Mouse (Mus musculus): Measurements from ENCODE around the gene Pgbd1. TPM values are rescaled to one million over a fixed set of nuclear protein-coding genes. Genes with fewer than 3 reads are reported as not detected.
"Not testable (repeated sequence)": the region's sequence is repeated elsewhere in the genome, so short reads cannot be mapped to it uniquely, and the experiment has no call there.

Gene Pgbd1
- 2.4 and 2.5 TPM in 2 replicates for polyA plus RNA-seq (2015; fragmentation: Nextera tagmentation; extraction: Ambion mirVana)

- ATAC-seq (ENCODE audit: insufficient number of reproducible peaks, low FRiP score, low TSS enrichment, low read depth), result no peak
- peaks cover 7% of the 10 kb centered on the region for H3K4me1 ChIP-seq
These were observed at the start of gene Pgbd1 for GRCm38 (mm10) chr13:21440503-21441206. TSS of gene Pgbd1 (minus strand) at chr13:21441058.

GRCm38 (mm10) chr13:21486881-21487280 is 46.0 kb upstream of the Pgbd1 start:
- no peak overlapping the region for H3K27ac ChIP-seq

More at GRCm38 (mm10) chr13:21440503-21441206, at the start of gene Pgbd1:
- Histone ChIP-seq H3K9me3 (no peaks in the 10 kb centered on the region), H3K36me3 (peaks cover 27% of the 10 kb centered on the region), H3K27me3 (no peaks in the 10 kb centered on the region), H3K9ac (peak within 1 kb of the TSS; percentile 45), H3K4me2 (peak within 1 kb of the TSS; percentile 77), H3K4me3 (peak within 1 kb of the TSS; percentile 54), H3K27ac (peak within 1 kb of the TSS; percentile 80)
- WGBS, result under 1% methylated on average over 32 of the region's 32 CpGs

GRCm38 (mm10) chr13:21478759-21479670 is 38.2 kb upstream of the Pgbd1 start, which contains the start of the genes Zkscan4 and Gm10065:
TSS of gene Zkscan4 (plus strand) at chr13:21478907.
TSS of gene Gm10065 (minus strand) at chr13:21479441.
- not testable (repeated sequence) for H3K36me3 ChIP-seq, H3K27me3 ChIP-seq, H3K9me3 ChIP-seq, H3K4me1 ChIP-seq
- Histone ChIP-seq H3K27ac (peak within 1 kb of the TSS; percentile 80), H3K4me2 (peak within 1 kb of the TSS; percentile 69), H3K4me3 (peak within 1 kb of the TSS; percentile 53), H3K9ac (peak within 1 kb of the TSS; percentile 50)
- peak; percentile 68 for ATAC-seq (ENCODE audit: insufficient number of reproducible peaks, low FRiP score, low TSS enrichment, low read depth)
- 2% methylated on average over 30 of the region's 31 CpGs for WGBS

More at GRCm38 (mm10) chr13:21486881-21487280, 46.0 kb upstream of the Pgbd1 start:
- Histone ChIP-seq H3K27me3 (no peaks in the 10 kb centered on the region), H3K4me2 (no peak overlapping the region), H3K36me3 (peaks cover 15% of the 10 kb centered on the region; the same call in 1 of the 2 replicates), H3K9me3 (no peaks in the 10 kb centered on the region), H3K4me1 (no peaks in the 10 kb centered on the region), H3K4me3 (no peak overlapping the region), H3K9ac (no peak overlapping the region)
- 84% methylated on average over 1 of the region's 1 CpGs for WGBS
- ATAC-seq (ENCODE audit: insufficient number of reproducible peaks, low FRiP score, low TSS enrichment, low read depth), result no peak

DNA sequence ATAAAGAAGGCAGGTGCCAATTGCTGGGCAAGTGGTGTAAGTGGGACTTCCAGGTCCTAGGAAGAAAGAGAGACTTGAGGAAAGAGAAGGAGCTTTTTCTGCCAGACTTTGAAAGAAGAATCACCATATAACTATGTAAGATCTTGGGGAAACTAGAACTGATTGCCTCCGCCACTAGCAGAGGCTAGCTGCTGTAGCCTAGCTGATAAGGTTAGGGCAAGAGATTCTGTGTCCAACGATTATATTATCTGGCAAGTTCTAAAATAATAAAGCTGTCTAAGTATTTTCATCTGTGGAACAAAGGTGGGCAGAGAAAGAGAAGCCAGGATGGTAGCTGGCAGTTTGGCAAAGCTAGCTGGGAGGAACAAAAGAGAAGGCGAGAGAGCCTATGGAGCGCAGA is 31.6 kb upstream of the Pgbd1 start:
- peaks cover 4% of the 10 kb centered on the region for H3K4me1 ChIP-seq
- H3K9me3 ChIP-seq, result no peaks in the 10 kb centered on the region
- no peak overlapping the region for H3K4me3 ChIP-seq
- H3K36me3 ChIP-seq, result no peaks in the 10 kb centered on the region
- WGBS, result 39% methylated on average over 4 of the region's 4 CpGs
- no peak for ATAC-seq (ENCODE audit: insufficient number of reproducible peaks, low FRiP score, low TSS enrichment, low read depth)
- H3K4me2 ChIP-seq, result no peak overlapping the region
- H3K27me3 ChIP-seq, result no peaks in the 10 kb centered on the region
- no peak overlapping the region for H3K27ac ChIP-seq
- H3K9ac ChIP-seq, result no peak overlapping the region

DNA sequence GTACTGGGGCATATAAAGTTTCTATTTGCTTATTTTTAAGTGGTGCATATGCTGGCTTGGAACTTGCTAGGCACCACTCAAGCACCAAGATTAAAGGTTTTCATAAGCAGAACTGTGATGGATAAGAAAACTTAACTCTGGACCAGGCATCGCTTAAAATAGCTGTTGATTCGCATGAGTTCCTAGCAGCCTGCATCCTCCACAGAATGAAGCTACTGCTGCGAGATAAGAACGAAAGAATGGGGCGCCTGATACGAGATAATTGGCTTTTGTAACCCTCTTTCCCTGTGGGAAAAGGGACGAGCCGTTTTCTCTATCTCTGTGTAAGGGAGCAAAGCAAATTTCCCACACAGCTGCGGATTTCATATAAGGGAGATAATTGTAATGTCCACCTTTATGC is 28.2 kb upstream of the Pgbd1 start:
- H3K9ac ChIP-seq, result no peak overlapping the region
- ATAC-seq (ENCODE audit: insufficient number of reproducible peaks, low FRiP score, low TSS enrichment, low read depth), result no peak
- no peak overlapping the region for H3K27ac ChIP-seq
- no peak overlapping the region for H3K4me3 ChIP-seq
- peaks cover 4% of the 10 kb centered on the region for H3K4me1 ChIP-seq
- WGBS, result 41% methylated on average over 9 of the region's 9 CpGs
- no peaks in the 10 kb centered on the region for H3K9me3 ChIP-seq
- no peaks in the 10 kb centered on the region for H3K36me3 ChIP-seq
- no peaks in the 10 kb centered on the region for H3K27me3 ChIP-seq
- H3K4me2 ChIP-seq, result peak overlapping the region; percentile 81

- Histone ChIP-seq H3K4me3 (peak within 1 kb of the TSS; percentile 50), H3K27ac (peak within 1 kb of the TSS; percentile 4; the same call in 1 of the 2 replicates), H3K4me1 (peaks cover 4% of the 10 kb centered on the region), H3K9me3 (no peaks in the 10 kb centered on the region), H3K36me3 (no peaks in the 10 kb centered on the region), H3K4me2 (peak within 1 kb of the TSS; percentile 81), H3K9ac (peak within 1 kb of the TSS; percentile 39; the same call in 1 of the 2 replicates), H3K27me3 (no peaks in the 10 kb centered on the region)
- ATAC-seq (ENCODE audit: insufficient number of reproducible peaks, low FRiP score, low TSS enrichment, low read depth), result peak; percentile 91
- WGBS, result under 1% methylated on average over 54 of the region's 54 CpGs
These were observed 27.5 kb upstream of the Pgbd1 start, which contains the start of gene Nkapl for GRCm38 (mm10) chr13:21468061-21469019. TSS of gene Nkapl (minus strand) at chr13:21468509.

- Histone ChIP-seq H3K4me2 (no peak overlapping the region), H3K9ac (no peak overlapping the region), H3K36me3 (no peaks in the 10 kb centered on the region), H3K27ac (no peak overlapping the region), H3K27me3 (no peaks in the 10 kb centered on the region), H3K9me3 (no peaks in the 10 kb centered on the region), H3K4me3 (no peak overlapping the region), H3K4me1 (peaks cover 4% of the 10 kb centered on the region)
- ATAC-seq (ENCODE audit: insufficient number of reproducible peaks, low FRiP score, low TSS enrichment, low read depth), result no peak
- 85% methylated on average over 10 of the region's 10 CpGs for WGBS
These were observed 26.5 kb upstream of the Pgbd1 start for GRCm38 (mm10) chr13:21467336-21467735.

DNA sequence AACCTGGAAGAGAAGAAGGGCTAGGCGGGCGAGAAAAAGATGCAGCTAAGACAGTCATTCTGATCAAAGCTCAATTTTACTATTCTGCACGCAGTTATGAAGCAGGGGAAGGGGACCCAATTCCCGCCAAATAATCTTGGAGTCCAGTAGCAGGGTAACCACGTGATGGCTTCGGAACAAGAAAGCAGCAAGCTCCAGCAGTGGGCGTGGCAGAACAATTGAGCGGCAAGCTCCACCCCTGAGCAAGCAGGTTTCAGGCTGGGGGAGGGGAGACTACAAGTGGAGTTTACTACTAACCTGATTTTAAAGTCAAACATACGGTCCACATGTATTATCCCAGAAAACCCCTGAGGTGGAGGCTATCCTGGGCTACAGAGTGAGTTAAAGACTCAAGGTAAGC is 21.7 kb upstream of the Pgbd1 start:
- ATAC-seq (ENCODE audit: insufficient number of reproducible peaks, low FRiP score, low TSS enrichment, low read depth); H3K36me3 ChIP-seq; H3K9me3 ChIP-seq; H3K4me1 ChIP-seq; H3K27ac ChIP-seq; H3K9ac ChIP-seq; H3K4me3 ChIP-seq; H3K27me3 ChIP-seq; H3K4me2 ChIP-seq: not testable (repeated sequence)
- WGBS, result 47% methylated on average over 9 of the region's 9 CpGs

DNA sequence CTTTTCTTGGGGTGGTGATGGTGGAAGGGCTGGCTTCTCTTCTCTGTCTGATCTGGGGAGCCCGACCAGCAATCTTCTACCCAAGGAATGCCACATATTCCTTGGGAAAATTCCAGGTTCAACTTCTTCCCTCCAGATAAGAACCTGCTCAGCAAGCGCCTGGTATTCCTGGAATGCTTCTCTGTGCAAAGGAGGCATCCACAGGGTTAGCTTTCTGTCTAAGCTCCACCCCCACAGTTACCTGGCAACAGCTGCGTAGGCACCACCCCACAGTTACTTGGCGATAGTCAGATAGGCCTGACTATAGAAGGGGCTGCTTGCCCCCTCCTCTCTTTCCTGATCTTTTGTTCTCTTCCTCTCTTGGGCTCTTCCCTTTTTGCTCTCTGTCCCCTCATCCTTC is 15.5 kb upstream of the Pgbd1 start:
- Histone ChIP-seq H3K9ac (no peak overlapping the region), H3K27me3 (0 out of 2 replicates have a peak, but pooled peaks cover 3% of the 10 kb centered on the region), H3K27ac (no peak overlapping the region), H3K9me3 (no peaks in the 10 kb centered on the region), H3K4me2 (no peak overlapping the region), H3K36me3 (0 out of 2 replicates have a peak, but pooled peaks cover 4% of the 10 kb centered on the region), H3K4me3 (no peak overlapping the region), H3K4me1 (peaks cover 10% of the 10 kb centered on the region)
- 12% methylated on average over 4 of the region's 4 CpGs for WGBS
- ATAC-seq (ENCODE audit: insufficient number of reproducible peaks, low FRiP score, low TSS enrichment, low read depth), result no peak

DNA sequence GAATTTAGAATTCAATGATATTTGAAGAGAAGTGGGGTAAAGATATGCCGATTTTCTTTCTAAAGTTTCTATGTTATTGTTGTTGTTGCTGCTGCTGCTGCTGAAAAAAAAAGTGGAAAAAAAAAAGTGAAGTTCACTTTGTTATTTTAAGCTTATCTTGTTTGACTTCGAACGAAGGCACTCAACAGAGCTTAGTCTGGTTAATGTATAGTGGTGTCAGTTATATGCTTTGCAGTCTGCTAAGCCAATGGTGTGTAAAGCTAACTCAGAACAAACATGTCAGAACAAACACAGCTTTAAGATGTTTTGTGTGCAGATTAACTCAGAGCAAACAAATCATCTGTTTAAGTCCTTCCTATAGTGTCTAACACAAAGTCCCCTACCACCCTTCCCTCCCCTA is 13.3 kb upstream of the Pgbd1 start:
- no peak for ATAC-seq (ENCODE audit: insufficient number of reproducible peaks, low FRiP score, low TSS enrichment, low read depth)
- H3K4me1 ChIP-seq, result peaks cover 10% of the 10 kb centered on the region
- H3K9me3 ChIP-seq, result no peaks in the 10 kb centered on the region
- no peak overlapping the region for H3K4me3 ChIP-seq
- no peak overlapping the region for H3K9ac ChIP-seq
- 94% methylated on average over 3 of the region's 3 CpGs for WGBS
- H3K36me3 ChIP-seq, result peaks cover 6% of the 10 kb centered on the region; the same call in 1 of the 2 replicates
- H3K4me2 ChIP-seq, result no peak overlapping the region
- 0 out of 2 replicates have a peak, but pooled peaks cover 3% of the 10 kb centered on the region for H3K27me3 ChIP-seq
- no peak overlapping the region for H3K27ac ChIP-seq

DNA sequence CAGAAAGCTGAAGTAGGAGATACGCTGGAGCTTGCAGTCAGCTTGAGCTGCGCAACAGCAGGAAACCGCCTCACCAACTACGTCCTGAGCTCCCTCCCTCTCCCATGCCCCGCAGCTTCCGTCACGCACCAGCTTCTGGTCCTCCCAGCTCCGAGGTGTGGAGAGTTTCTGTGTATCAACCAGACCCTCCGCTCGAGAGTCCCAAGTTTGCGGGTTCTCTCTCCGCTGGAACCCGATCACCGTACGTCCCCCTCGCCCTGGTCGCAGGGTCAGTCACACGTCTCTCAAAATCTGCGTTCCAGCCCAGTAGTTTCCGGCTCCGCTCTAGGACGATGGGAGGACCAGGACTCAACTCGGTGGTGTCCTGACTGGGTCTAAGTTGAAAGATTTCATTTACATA is 12.6 kb upstream of the Pgbd1 start, which contains the start of gene Zscan26:
Gene Zscan26 (minus strand): TSS at position 282 of the 400 bp plus-strand sequence.
- Histone ChIP-seq H3K4me2 (peak within 1 kb of the TSS; percentile 50), H3K27me3 (0 out of 2 replicates have a peak, but pooled peaks cover 3% of the 10 kb centered on the region), H3K36me3 (peaks cover 13% of the 10 kb centered on the region), H3K4me1 (peaks cover 10% of the 10 kb centered on the region), H3K9ac (peak within 1 kb of the TSS; percentile 57; the same call in 1 of the 2 replicates), H3K27ac (peak within 1 kb of the TSS; percentile 79), H3K4me3 (peak within 1 kb of the TSS; percentile 72), H3K9me3 (no peaks in the 10 kb centered on the region)
- WGBS, result under 1% methylated on average over 23 of the region's 23 CpGs
- ATAC-seq (ENCODE audit: insufficient number of reproducible peaks, low FRiP score, low TSS enrichment, low read depth), result peak; percentile 79; the same call in 1 of the 2 replicates

All from limb, embryonic 15.5 days (tissue).